Mouse (Mus musculus) lung, embryonic 16.5 days (tissue): ENCODE measurements around the gene Zbtb25. TPM values are rescaled to one million over a fixed set of nuclear protein-coding genes. Genes with fewer than 3 reads are reported as not detected.

ENCODE experiments used
- ATAC-seq: fragments of 200-750 bp; cut with Nextera tagmentation; 2 replicates; pipeline ENCODE4 v1.8.0; 2017; ENCODE audit warnings: low read depth, mild to moderate bottlenecking, moderate library complexity
- H3K27ac ChIP-seq: fragments of 300-500 bp; sonication (generic); 2 replicates; pipeline ENCODE4 v1.5.1; 2014; ENCODE audit warnings: mild to moderate bottlenecking, control low read depth, low read length
- H3K27me3 ChIP-seq: fragments of 300-500 bp; sonication (generic); 2 replicates; pipeline ENCODE4 v1.6.1; 2014; ENCODE audit warnings: low read depth, low read length, mixed read lengths; ENCODE audit not compliant: control insufficient read depth, insufficient read depth
- H3K36me3 ChIP-seq: fragments of 300-500 bp; sonication (generic); 2 replicates; pipeline ENCODE4 v1.6.1; 2014; ENCODE audit warnings: low read length; ENCODE audit not compliant: control insufficient read depth, insufficient read depth
- H3K4me1 ChIP-seq: fragments of 300-500 bp; sonication (generic); replicated peaks from 2 replicates; pipeline ENCODE4 v1.6.1; 2014; ENCODE audit warnings: low read length, mixed read lengths; ENCODE audit not compliant: control insufficient read depth, insufficient read depth
- H3K4me2 ChIP-seq: fragments of 300-500 bp; sonication (generic); 2 replicates; pipeline ENCODE4 v1.6.1; 2014; ENCODE audit warnings: low read depth, low read length, control low read depth
- H3K4me3 ChIP-seq: fragments of 300-500 bp; sonication (generic); 2 replicates; pipeline ENCODE4 v1.5.1; 2014; ENCODE audit warnings: mild to moderate bottlenecking, low read length, control low read depth
- H3K9ac ChIP-seq: fragments of 300-500 bp; sonication (generic); 2 replicates; pipeline ENCODE4 v1.6.1; 2014; ENCODE audit warnings: low read length, control low read depth
- H3K9me3 ChIP-seq: fragments of 300-500 bp; sonication (generic); 2 replicates; pipeline ENCODE4 v1.6.1; 2016; ENCODE audit warnings: low read length; ENCODE audit not compliant: control insufficient read depth
- WGBS: fragments of 180-500 bp; shearing (Covaris S2); extraction: QIAGEN DNeasy Blood & Tissue Kit; methylation state at CpG from one replicate; pipeline ENCODE4 v1.1.7; 2014; 5-methylcytosine and 5-hydroxymethylcytosine counted together
- polyA plus RNA-seq: library from polyadenylated mRNA; unstranded; fragments of >200 nt; fragmentation: Nextera tagmentation; extraction: Ambion mirVana; gene quantifications from 2 replicates; pipeline ENCODE4 v1.2.1, GENCODE M21; 2015

The Zbtb25 gene
- polyA plus RNA-seq, 1 experiment from 2014 or later = 16.9 TPM

- no peaks in the 10 kb centered on the region for H3K9me3 ChIP-seq
- H3K36me3 ChIP-seq = no peaks in the 10 kb centered on the region
- H3K27ac ChIP-seq = peak overlapping the region; percentile 100
- peak overlapping the region; percentile 85 for H3K4me2 ChIP-seq
- peak overlapping the region; percentile 99 for H3K9ac ChIP-seq
- 0% methylated on average over 59 of the region's 63 CpGs for WGBS
- peaks cover 30% of the 10 kb centered on the region for H3K4me1 ChIP-seq
- H3K4me3 ChIP-seq = peak overlapping the region; percentile 94
- peak; percentile 76 for ATAC-seq
- H3K27me3 ChIP-seq = no peaks in the 10 kb centered on the region
These were observed 1.6 kb upstream of the Zbtb25 start for GRCm38 (mm10) chr12:76370831-76371571.

- Histone ChIP-seq H3K4me3 (peak within 1 kb of the TSS; percentile 94), H3K36me3 (no peaks in the 10 kb centered on the region), H3K9me3 (no peaks in the 10 kb centered on the region), H3K27ac (peak within 1 kb of the TSS; percentile 100), H3K4me2 (peak within 1 kb of the TSS; percentile 85), H3K27me3 (no peaks in the 10 kb centered on the region), H3K9ac (peak within 1 kb of the TSS; percentile 99), H3K4me1 (peaks cover 31% of the 10 kb centered on the region)
- WGBS = under 1% methylated on average over 92 of the region's 99 CpGs
- peak; percentile 74 for ATAC-seq
These were observed 802 bp upstream of the Zbtb25 start, which contains the start of gene Zbtb1 for GRCm38 (mm10) chr12:76369978-76370830. Zbtb1 (plus strand) TSS chr12:76370266.

DNA sequence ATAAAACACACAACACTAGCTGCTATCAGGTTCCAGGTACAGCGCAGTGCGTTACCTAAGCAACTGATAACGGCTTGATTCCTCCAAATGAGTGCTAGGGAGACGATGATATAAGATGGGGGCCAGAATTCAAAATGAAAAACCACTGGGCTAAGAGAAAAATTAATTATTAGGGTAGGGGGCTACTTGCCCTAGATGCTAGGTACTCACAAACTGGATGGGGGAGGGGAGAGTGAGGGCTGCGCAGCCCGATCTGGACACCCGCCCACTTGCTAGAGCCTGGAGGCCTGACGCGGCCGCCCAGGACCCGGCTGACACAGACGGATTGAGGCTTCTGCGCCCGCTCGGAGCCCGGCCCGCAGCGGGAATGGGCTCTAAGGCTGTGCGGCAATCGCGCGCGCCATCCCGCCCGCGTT lies 604 bp downstream of the Zbtb25 start:
- peak; percentile 16 for ATAC-seq
- no peaks in the 10 kb centered on the region for H3K27me3 ChIP-seq
- peak overlapping the region; percentile 100 for H3K27ac ChIP-seq
- peak overlapping the region; percentile 94 for H3K4me3 ChIP-seq
- H3K4me1 ChIP-seq = peaks cover 31% of the 10 kb centered on the region
- H3K9ac ChIP-seq = peak overlapping the region; percentile 99
- H3K36me3 ChIP-seq = no peaks in the 10 kb centered on the region
- WGBS = under 1% methylated on average over 26 of the region's 26 CpGs
- no peaks in the 10 kb centered on the region for H3K9me3 ChIP-seq
- H3K4me2 ChIP-seq = peak overlapping the region; percentile 85

GRCm38 (mm10) chr12:76368201-76368789 lies 1.1 kb downstream of the Zbtb25 start:
- Histone ChIP-seq H3K9ac (peak overlapping the region; percentile 99), H3K4me1 (peaks cover 31% of the 10 kb centered on the region), H3K27me3 (no peaks in the 10 kb centered on the region), H3K27ac (no peak overlapping the region; the same call in 1 of the 2 replicates), H3K4me3 (peak overlapping the region; percentile 94), H3K4me2 (peak overlapping the region; percentile 85), H3K36me3 (no peaks in the 10 kb centered on the region), H3K9me3 (no peaks in the 10 kb centered on the region)
- WGBS = 9% methylated on average over 9 of the region's 9 CpGs
- no peak for ATAC-seq

DNA sequence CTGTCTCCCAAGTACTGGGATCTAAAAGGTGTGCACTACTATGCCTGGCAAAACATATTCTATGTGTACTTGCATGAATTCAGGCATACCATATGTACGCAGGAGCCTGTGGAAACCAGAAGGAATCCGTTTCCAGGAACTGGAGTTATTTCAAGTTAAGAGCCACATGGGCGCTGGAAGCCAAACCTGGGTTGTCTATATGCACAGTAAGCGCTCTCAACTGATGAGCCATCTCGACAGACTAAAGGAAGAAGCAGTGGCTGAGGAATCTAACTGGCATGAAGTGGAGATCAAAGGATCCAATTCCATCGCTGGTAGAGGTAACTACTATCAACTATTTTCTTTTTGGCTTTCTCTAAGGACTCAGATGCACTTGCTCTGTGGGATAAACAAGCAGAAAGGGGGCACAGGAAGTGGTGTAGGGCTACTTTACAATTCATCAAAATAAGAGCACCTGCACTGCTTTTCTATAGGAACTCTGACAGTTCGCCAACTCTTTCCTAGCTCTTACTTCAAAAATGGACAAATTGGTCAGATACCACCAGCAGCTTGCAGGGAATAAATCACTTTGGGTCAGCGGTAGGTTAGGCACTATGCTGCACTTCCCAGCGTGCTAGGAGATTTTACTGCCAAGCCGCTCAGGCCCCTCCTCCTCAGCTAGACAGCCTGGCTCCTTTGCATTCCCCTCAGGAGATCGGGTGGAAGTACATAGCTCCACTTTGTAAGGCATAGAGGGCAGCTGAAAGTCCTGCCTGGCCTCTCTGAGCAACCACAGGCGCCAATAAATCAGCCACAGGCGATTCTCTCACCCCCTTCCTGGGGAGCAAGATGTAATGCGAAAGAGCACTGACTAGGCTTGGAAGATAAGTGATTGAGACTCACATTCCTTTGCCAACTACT lies 2.1 kb downstream of the Zbtb25 start:
- peak overlapping the region; percentile 38; the same call in 1 of the 2 replicates for H3K9ac ChIP-seq
- no peak overlapping the region; the same call in 1 of the 2 replicates for H3K27ac ChIP-seq
- peak overlapping the region; percentile 85 for H3K4me2 ChIP-seq

GRCm38 (mm10) chr12:76366276-76366675 lies 3.1 kb downstream of the Zbtb25 start:
- Histone ChIP-seq H3K4me1 (peaks cover 22% of the 10 kb centered on the region), H3K36me3 (no peaks in the 10 kb centered on the region), H3K9ac (no peak overlapping the region), H3K27me3 (no peaks in the 10 kb centered on the region), H3K4me3 (no peak overlapping the region), H3K4me2 (no peak overlapping the region), H3K27ac (no peak overlapping the region), H3K9me3 (no peaks in the 10 kb centered on the region)
- 81% methylated on average over 3 of the region's 3 CpGs for WGBS
- ATAC-seq = no peak

More for the DNA sequence above, 2.1 kb downstream of the Zbtb25 start:
- Histone ChIP-seq H3K27me3 (no peaks in the 10 kb centered on the region), H3K36me3 (no peaks in the 10 kb centered on the region), H3K4me3 (peak overlapping the region; percentile 4), H3K4me1 (peaks cover 28% of the 10 kb centered on the region), H3K9me3 (no peaks in the 10 kb centered on the region)
- 20% methylated on average over 14 of the region's 14 CpGs for WGBS
- ATAC-seq = no peak

DNA sequence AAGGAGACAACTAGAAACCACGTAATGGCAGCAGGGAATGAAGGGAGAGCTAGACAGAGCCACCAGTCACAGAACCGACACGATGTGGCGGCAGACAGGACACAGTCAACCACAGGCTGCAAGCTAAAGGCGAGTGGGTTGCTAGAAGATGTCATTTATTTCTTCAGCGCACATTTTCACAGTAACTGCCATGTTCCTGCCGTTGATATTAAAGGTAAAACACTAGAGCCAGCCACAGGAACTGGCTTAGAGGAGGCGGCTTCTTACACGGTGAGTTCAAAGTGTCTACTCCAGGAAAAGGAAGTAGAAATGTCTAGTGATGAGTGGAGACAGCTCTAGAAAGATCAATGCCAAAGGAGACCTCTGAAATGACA lies 7.1 kb downstream of the Zbtb25 start:
- H3K9me3 ChIP-seq = no peaks in the 10 kb centered on the region
- no peak overlapping the region for H3K27ac ChIP-seq
- WGBS = 66% methylated on average over 9 of the region's 9 CpGs
- H3K9ac ChIP-seq = no peak overlapping the region
- no peaks in the 10 kb centered on the region for H3K27me3 ChIP-seq
- peaks cover 7% of the 10 kb centered on the region for H3K4me1 ChIP-seq
- no peak overlapping the region for H3K4me3 ChIP-seq
- no peak for ATAC-seq
- no peak overlapping the region for H3K4me2 ChIP-seq
- no peaks in the 10 kb centered on the region for H3K36me3 ChIP-seq

DNA sequence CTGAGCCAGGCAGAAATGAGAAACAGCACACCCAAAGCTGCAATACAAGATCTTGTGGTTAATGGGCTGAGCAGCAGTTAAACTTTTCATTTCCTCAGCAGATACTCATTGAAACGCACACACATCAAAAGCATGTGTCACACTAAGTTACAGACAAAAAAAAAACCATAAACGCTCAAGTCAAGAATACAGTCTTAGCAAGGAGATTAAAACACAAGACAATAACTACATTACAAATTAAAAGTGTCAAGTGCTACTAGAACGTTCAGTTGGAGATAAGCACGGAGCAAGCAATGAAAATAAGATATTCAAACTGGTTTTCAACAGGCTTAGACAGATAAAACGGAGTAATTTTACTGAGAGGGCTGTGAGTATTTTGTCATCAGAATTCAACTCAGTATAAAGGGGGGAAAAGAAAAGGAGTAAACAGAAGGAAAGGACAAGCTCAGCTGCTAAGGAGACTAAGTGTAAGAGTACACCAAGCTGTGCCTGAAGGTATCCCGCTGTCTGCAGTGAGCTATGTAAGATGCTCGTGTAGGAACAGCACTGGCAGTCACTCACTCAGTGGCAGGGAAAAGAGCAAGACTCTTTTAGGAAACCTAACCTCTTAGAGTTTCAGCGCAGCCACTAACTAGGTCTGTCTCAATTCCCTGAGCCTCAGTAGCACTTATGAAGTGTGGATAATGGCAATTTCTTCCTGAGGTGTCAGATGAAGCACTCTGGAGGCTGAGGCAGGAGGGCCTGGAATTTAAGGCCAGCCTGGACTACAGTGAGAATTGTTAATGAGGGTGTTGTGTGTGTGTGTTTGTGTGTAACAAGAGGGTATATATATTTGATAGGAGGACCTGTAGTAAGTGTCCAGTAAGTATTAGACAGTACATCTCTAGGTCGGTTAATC lies 7.7 kb downstream of the Zbtb25 start:
- Histone ChIP-seq H3K27ac (no peak overlapping the region), H3K27me3 (no peaks in the 10 kb centered on the region)
- WGBS = 54% methylated on average over 9 of the region's 9 CpGs

More for the DNA sequence above, 7.7 kb downstream of the Zbtb25 start:
- no peaks in the 10 kb centered on the region for H3K9me3 ChIP-seq
- H3K36me3 ChIP-seq = no peaks in the 10 kb centered on the region
- no peak for ATAC-seq
- H3K4me1 ChIP-seq = peaks cover 7% of the 10 kb centered on the region; the same call in 1 of the 2 replicates
- H3K4me3 ChIP-seq = no peak overlapping the region
- no peak overlapping the region for H3K4me2 ChIP-seq
- no peak overlapping the region for H3K9ac ChIP-seq
